Mouse (Mus musculus) testis, adult 2 months (tissue): Measurements from ENCODE around the gene Nmt1. TPM values are rescaled to one million over a fixed set of nuclear protein-coding genes. Genes with fewer than 3 reads are reported as not detected.

Experiments
- H3K27ac ChIP-seq: fragments of 200-500 bp; 2 replicates; pipeline ENCODE4 v1.5.1; 2012; ENCODE audit warnings: low read depth, low read length; ENCODE audit not compliant: control insufficient read depth, insufficient read depth
- H3K27me3 ChIP-seq: fragments of 200-500 bp; 2 replicates; pipeline ENCODE4 v1.6.1; 2012; ENCODE audit warnings: mild to moderate bottlenecking, low read length, moderate library complexity; ENCODE audit not compliant: control insufficient read depth, insufficient read depth
- H3K36me3 ChIP-seq: fragments of 200-500 bp; 2 replicates; pipeline ENCODE4 v1.6.1; 2012; ENCODE audit warnings: mild to moderate bottlenecking, low read length; ENCODE audit not compliant: control insufficient read depth, insufficient read depth
- H3K4me1 ChIP-seq: fragments of 200-500 bp; 2 replicates; pipeline ENCODE4 v1.6.1; 2012; ENCODE audit warnings: low read length; ENCODE audit not compliant: control insufficient read depth, insufficient read depth
- H3K4me3 ChIP-seq: fragments of 200-500 bp; 2 replicates; pipeline ENCODE4 v1.5.1; 2012; ENCODE audit warnings: low read depth, mild to moderate bottlenecking, low read length, moderate library complexity, mixed read lengths; ENCODE audit not compliant: control insufficient read depth
- CTCF ChIP-seq: fragments of 200-500 bp; IDR thresholded peaks from 2 replicates; pipeline ENCODE4 v1.5.1; 2012; ENCODE audit warnings: low read depth, mild to moderate bottlenecking, inconsistent platforms, low read length, moderate library complexity; ENCODE audit not compliant: control insufficient read depth, insufficient read depth, insufficient replicate concordance
- POLR2A ChIP-seq: fragments of 200-500 bp; IDR thresholded peaks from 2 replicates; pipeline ENCODE4 v1.6.1; 2012; ENCODE audit warnings: low read depth, mild to moderate bottlenecking, inconsistent platforms, low read length, moderate library complexity; ENCODE audit not compliant: control insufficient read depth
- polyA plus RNA-seq: library from polyadenylated mRNA; depleted of rRNA; stranded (reverse); fragments of >200 nt; gene quantifications from 2 replicates; pipeline ENCODE4 v1.2.3, GENCODE M21; 2012; rRNA removed

Gene Nmt1
- polyA plus RNA-seq, 1 experiment: 97.3 TPM

GRCm38 (mm10) chr11:103114270-103114943, 86.4 kb downstream of the Nmt1 start:
- Histone ChIP-seq H3K27ac (peak overlapping the region; percentile 98), H3K27me3 (peaks cover 3% of the 10 kb centered on the region; the same call in 1 of the 2 replicates), H3K4me3 (peak overlapping the region; percentile 95), H3K36me3 (no peaks in the 10 kb centered on the region), H3K4me1 (peaks cover 40% of the 10 kb centered on the region)
- no peak for TF ChIP-seq CTCF
- no peak for TF ChIP-seq POLR2A

- peaks cover 3% of the 10 kb centered on the region; the same call in 1 of the 2 replicates for H3K27me3 ChIP-seq
- peak; percentile 72; the same call in 1 of the 2 replicates for TF ChIP-seq POLR2A
- TF ChIP-seq CTCF: no peak
- H3K4me1 ChIP-seq: peaks cover 40% of the 10 kb centered on the region
- peak overlapping the region; percentile 97 for H3K4me3 ChIP-seq
- no peaks in the 10 kb centered on the region for H3K36me3 ChIP-seq
- peak overlapping the region; percentile 98 for H3K27ac ChIP-seq
Measured at GRCm38 (mm10) chr11:103115163-103116007, 87.4 kb downstream of the Nmt1 start.

DNA sequence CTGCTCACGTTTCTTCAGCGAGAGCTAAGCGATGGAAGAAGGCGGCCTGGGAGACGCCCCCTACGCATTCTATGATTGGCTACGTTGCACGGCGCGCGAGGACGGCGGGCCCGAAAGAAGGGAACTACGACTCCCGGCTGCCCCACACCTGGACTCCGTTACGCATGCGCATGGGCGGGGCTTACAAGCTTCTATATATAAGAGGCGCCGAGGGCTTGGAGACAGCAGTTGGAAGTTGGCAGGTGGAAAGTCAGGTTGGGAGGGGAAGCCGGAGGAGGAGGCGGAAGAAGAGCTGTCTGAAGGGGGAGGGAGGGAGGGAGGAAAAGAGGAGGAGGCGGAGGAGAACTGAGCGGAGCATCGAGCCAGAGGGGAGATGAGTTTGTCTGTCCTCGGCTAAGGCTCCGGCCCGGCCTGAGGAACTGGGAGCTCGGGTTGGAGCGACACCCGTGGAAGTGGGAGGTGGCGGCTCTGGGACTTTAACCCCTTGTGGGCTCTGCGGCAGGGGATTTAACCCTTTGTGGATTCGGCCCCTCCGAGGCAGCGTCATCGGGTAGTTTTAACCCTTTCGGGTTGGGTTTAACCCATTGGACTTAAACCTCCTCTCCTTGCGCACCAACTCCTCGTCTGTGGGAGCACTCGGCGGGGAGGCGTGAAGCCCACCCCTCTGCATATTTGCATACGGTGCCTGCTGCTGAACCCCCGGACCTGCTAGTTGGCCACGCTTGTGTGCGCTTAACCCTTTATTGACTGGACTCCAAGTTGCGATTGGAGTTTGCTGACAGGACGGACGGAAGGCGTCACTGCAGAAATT, 88.2 kb downstream of the Nmt1 start, which contains the start of gene Hexim1:
Hexim1 (plus strand) TSS at position 224 of the 811 bp plus-strand sequence.
- Histone ChIP-seq H3K27ac (peak within 1 kb of the TSS; percentile 98), H3K4me1 (peaks cover 37% of the 10 kb centered on the region), H3K27me3 (peaks cover 3% of the 10 kb centered on the region; the same call in 1 of the 2 replicates), H3K4me3 (peak within 1 kb of the TSS; percentile 97), H3K36me3 (no peaks in the 10 kb centered on the region)
- TF ChIP-seq CTCF: no peak
- TF ChIP-seq POLR2A: peak; percentile 95

DNA sequence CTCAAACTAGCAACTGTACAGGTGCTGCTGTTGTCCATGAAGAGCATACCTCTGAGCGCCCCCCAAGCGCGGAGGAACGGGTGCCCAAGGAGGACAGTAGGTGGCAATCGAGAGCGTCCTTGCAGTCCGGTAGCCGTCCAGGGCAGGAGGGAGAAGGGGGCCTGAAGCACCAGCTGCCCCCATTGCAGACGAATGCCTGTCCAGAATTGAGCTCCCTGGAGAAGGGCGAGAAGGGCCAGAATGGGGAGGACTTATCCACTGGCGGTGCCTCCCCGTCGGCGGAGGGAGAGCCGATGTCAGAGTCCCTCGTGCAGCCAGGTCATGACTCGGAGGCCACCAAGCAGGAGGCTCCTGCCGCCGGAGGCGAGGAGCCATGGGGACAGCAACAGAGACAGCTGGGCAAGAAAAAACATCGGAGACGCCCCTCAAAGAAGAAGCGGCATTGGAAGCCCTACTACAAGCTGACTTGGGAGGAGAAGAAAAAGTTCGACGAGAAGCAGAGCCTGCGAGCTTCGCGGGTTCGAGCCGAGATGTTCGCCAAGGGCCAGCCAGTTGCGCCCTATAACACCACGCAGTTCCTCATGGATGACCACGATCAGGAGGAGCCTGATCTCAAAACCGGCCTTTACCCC, 89.1 kb downstream of the Nmt1 start:
- Histone ChIP-seq H3K4me1 (peaks cover 30% of the 10 kb centered on the region), H3K27ac (peak overlapping the region; percentile 94), H3K4me3 (peak overlapping the region; percentile 97), H3K27me3 (peaks cover 2% of the 10 kb centered on the region; the same call in 1 of the 2 replicates), H3K36me3 (no peaks in the 10 kb centered on the region)
- TF ChIP-seq CTCF (peak; percentile 50; the same call in 1 of the 2 replicates), POLR2A (no peak)

DNA sequence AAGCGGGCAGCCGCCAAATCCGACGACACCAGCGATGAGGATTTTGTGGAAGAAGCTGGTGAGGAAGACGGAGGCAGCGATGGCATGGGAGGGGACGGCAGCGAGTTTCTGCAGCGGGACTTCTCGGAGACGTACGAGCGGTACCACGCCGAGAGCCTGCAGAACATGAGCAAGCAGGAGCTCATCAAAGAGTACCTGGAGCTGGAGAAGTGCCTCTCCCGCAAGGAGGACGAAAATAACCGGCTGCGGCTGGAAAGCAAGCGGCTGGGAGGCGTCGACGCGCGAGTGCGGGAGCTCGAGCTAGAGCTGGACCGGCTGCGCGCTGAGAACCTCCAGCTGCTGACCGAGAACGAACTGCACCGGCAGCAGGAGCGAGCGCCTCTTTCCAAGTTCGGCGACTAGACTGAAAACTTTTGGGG, 89.6 kb downstream of the Nmt1 start:
- peaks cover 25% of the 10 kb centered on the region for H3K4me1 ChIP-seq
- no peaks in the 10 kb centered on the region for H3K27me3 ChIP-seq
- no peaks in the 10 kb centered on the region for H3K36me3 ChIP-seq
- peak overlapping the region; percentile 94 for H3K27ac ChIP-seq
- H3K4me3 ChIP-seq: peak overlapping the region; percentile 97
- TF ChIP-seq POLR2A (peak; percentile 40; the same call in 1 of the 2 replicates), CTCF (no peak)

Other genes starting within 250 kb of the Nmt1 start
- 9.9 and 10.1 TPM in 2 replicates for gene Gjc1, start 208.5 kb upstream of the Nmt1 start, polyA plus RNA-seq
- 1.0 and 1.3 TPM in 2 replicates for gene Higd1b, start 192.3 kb upstream of the Nmt1 start, polyA plus RNA-seq
- gene Eftud2, start 147.2 kb upstream of the Nmt1 start, polyA plus RNA-seq: 72.5 and 83.8 TPM in 2 replicates
- gene Ccdc103, start 147.0 kb upstream of the Nmt1 start, polyA plus RNA-seq: 19.8 and 22.9 TPM in 2 replicates
- gene Fam187a, start 143.0 kb upstream of the Nmt1 start, polyA plus RNA-seq: 18.7 and 19.2 TPM in 2 replicates
- 0.32 and 0.62 TPM in 2 replicates for gene Gfap, start 127.3 kb upstream of the Nmt1 start, polyA plus RNA-seq
- gene Kif18b, start 103.1 kb upstream of the Nmt1 start, polyA plus RNA-seq: 25.9 and 26.7 TPM in 2 replicates
- 0.77 and 0.80 TPM in 2 replicates for gene C1ql1, start 81.5 kb upstream of the Nmt1 start, polyA plus RNA-seq
- gene Dcakd, start 143 bp downstream of the Nmt1 start, polyA plus RNA-seq: 24.0 and 26.8 TPM in 2 replicates
- gene Plcd3, start 73.5 kb downstream of the Nmt1 start, polyA plus RNA-seq: 4.9 and 5.5 TPM in 2 replicates
- gene Acbd4, start 73.5 kb downstream of the Nmt1 start, polyA plus RNA-seq: 5.7 and 7.2 TPM in 2 replicates
- gene Hexim1, start 88.0 kb downstream of the Nmt1 start, polyA plus RNA-seq: 5.8 and 6.1 TPM in 2 replicates
- 38.8 and 53.8 TPM in 2 replicates for gene Hexim2, start 104.2 kb downstream of the Nmt1 start, polyA plus RNA-seq
- 18.4 and 21.6 TPM in 2 replicates for gene Fmnl1, start 142.9 kb downstream of the Nmt1 start, polyA plus RNA-seq
- 451 and 466 TPM in 2 replicates for gene 1700023F06Rik, start 180.4 kb downstream of the Nmt1 start, polyA plus RNA-seq
- 142 and 168 TPM in 2 replicates for gene Spata32, start 190.2 kb downstream of the Nmt1 start, polyA plus RNA-seq
- 2.4 and 5.2 TPM in 2 replicates for gene Map3k14, start 239.3 kb downstream of the Nmt1 start, polyA plus RNA-seq